Mouse (Mus musculus): Measurements from ENCODE around the gene Lin28b. TPM values are rescaled to one million over a fixed set of nuclear protein-coding genes. Genes with fewer than 3 reads are reported as not detected.

Lin28b gene
- total and polyA plus RNA-seq, 3 experiments: not detected

DNA sequence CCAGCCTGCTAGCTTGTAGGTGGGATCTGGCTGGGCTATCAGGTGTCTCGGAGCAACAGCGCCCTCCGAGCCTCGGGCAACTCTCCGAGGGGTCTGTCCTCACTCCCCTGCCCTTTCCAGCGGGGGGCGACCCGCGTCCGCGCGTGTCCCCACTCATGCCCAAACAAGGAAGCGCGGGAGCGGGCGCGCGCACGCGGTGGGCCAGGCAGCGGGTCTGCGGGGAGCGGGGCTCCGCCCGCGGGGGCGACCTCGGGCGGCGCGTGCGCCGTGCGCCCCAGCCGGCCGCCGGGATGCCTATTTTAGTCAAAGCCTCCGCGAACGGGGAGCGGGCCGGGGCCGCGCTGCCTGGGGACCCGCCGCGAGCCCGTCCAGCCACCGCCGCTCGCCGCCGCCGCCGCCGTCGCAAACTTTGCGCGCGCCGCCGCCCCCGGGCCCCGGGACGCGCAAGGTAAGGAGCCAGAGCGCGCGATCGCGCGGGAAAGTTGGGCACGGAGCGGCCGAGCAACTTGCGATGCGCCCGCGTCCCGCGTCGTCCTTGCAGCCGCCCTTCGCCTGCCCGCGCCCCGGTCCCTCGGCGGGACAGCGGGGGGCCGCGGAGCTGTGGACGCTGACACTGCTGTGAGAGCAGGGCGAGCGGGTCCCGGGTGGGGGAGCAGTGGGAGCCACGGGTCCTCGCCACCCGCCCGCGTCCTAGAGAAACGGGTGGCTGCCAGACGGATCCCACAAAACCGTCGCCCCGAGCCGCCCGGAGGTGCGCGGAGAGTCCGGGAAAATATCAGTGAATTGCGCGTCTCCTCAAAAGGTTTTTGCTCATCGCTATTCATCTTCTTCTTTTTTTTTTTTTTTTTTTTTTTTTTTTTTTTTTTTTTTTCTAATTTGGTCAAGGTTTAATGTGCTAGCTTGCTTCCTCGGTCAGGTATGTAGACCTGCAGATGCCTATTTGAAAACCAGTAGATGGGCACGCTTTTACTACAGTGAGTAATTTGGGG lies 150.5 kb downstream of the Lin28b start, which contains the start of gene Bves:
Bves (plus strand) TSS at position 339 of the 989 bp plus-strand sequence.
- H3K79me2 ChIP-seq (ENCODE audit: control insufficient read depth, insufficient read depth, low read length, poor library complexity): no peaks in the 10 kb centered on the region
- H3K4me3 ChIP-seq (ENCODE audit: control insufficient read depth in 1 of 2, insufficient read depth in 1 of 2, low read depth in 2 of 2, low read length in 2 of 2): no peak within 1 kb of the TSS
- H3K27me3 ChIP-seq (ENCODE audit: control insufficient read depth in 1 of 2, insufficient read depth in 2 of 2, low read length in 2 of 2): peaks cover 0 to 1% of the 10 kb centered on the region in 2 experiments; a peak in 1 of 4 replicates
- no peaks in the 10 kb centered on the region for H3K9me3 ChIP-seq (replicated peaks; ENCODE audit: insufficient read depth, low read length)
- no peaks in the 10 kb centered on the region for H3K36me3 ChIP-seq (ENCODE audit: control insufficient read depth in 1 of 2, insufficient read depth in 2 of 2, low read length in 2 of 2)
- no peak for TF ChIP-seq ZKSCAN1 (IDR thresholded peaks at IDR 0.05; ENCODE audit: low read depth, low read length)
- no peak for TF ChIP-seq MAZ (IDR thresholded peaks at IDR 0.05; ENCODE audit: low read depth, low read length)
- TF ChIP-seq ETS1 (IDR thresholded peaks at IDR 0.05; ENCODE audit: low read depth, low read length): no peak
- TF ChIP-seq TCF12 (IDR thresholded peaks at IDR 0.05; ENCODE audit: low read depth, low read length): no peak
- no peak for TF ChIP-seq RAD21 (IDR thresholded peaks at IDR 0.05; ENCODE audit: low read depth, low read length)
- TF ChIP-seq POLR2A (IDR thresholded peaks at IDR 0.05; ENCODE audit: control insufficient read depth in 1 of 2, insufficient read depth in 1 of 2, low read depth in 1 of 2, low read length in 2 of 2, poor library complexity in 1 of 2): no peak
- TF ChIP-seq JUND (IDR thresholded peaks at IDR 0.05; ENCODE audit: low read depth, low read length): no peak
- no peak for TF ChIP-seq SIN3A (IDR thresholded peaks at IDR 0.05; ENCODE audit: low read length)
- no peak for TF ChIP-seq MAFK (IDR thresholded peaks at IDR 0.05; ENCODE audit: borderline replicate concordance, low read depth, low read length)
- TF ChIP-seq ELF1 (IDR thresholded peaks at IDR 0.05; ENCODE audit: low read depth, low read length): no peak
- no peak for TF ChIP-seq NELFE (IDR thresholded peaks at IDR 0.05; ENCODE audit: low read depth, low read length)
- H3K27ac ChIP-seq (ENCODE audit: control insufficient read depth, low read depth, low read length): no peak within 1 kb of the TSS
- DNase-seq (ENCODE audit: low read depth, low spot score): no peak
- H3K4me1 ChIP-seq (ENCODE audit: control insufficient read depth in 1 of 2, insufficient read depth in 2 of 2, low read length in 2 of 2): no peaks in the 10 kb centered on the region
- no peak within 1 kb of the TSS for H3K9ac ChIP-seq (ENCODE audit: control insufficient read depth, low read depth, low read length, poor library complexity, severe bottlenecking)

DNA sequence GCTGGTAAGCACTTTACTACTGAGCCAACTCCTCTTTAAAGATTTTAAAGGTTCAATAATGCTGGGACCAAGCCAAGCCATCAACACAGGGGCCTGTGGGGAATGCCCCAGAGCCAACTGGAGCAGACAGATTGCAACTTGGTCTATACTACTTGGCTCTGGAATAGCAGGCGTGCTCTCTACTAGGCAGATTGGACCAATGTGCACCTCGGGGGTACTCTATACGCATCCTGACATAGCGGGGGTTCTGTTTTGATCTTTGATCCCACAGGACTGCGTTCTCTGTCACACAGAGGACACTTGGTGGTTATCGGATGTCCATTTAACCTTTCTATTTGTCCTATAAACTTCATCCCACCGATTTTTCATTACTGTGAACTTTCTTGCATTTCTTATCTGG lies 151.3 kb downstream of the Lin28b start:
- H3K79me2 ChIP-seq (ENCODE audit: control insufficient read depth, insufficient read depth, low read length, poor library complexity): no peaks in the 10 kb centered on the region
- no peak overlapping the region for H3K27ac ChIP-seq (ENCODE audit: control insufficient read depth, low read depth, low read length)
- no peaks in the 10 kb centered on the region for H3K9me3 ChIP-seq (replicated peaks; ENCODE audit: insufficient read depth, low read length)
- H3K9ac ChIP-seq (ENCODE audit: control insufficient read depth, low read depth, low read length, poor library complexity, severe bottlenecking): no peak overlapping the region
- no peak for TF ChIP-seq ZKSCAN1 (IDR thresholded peaks at IDR 0.05; ENCODE audit: low read depth, low read length)
- no peak for TF ChIP-seq EP300 (IDR thresholded peaks at IDR 0.05; ENCODE audit: low read depth in 1 of 2, low read length in 2 of 2)
- TF ChIP-seq ZMIZ1 (IDR thresholded peaks at IDR 0.05; ENCODE audit: low read depth, low read length): no peak
- no peak for TF ChIP-seq MEF2A (IDR thresholded peaks at IDR 0.05; ENCODE audit: extremely low read depth, insufficient replicate concordance, low read depth, low read length, poor library complexity, severe bottlenecking)
- TF ChIP-seq CHD1 (IDR thresholded peaks at IDR 0.05; ENCODE audit: low read depth, low read length): no peak
- TF ChIP-seq HCFC1 (IDR thresholded peaks at IDR 0.05; ENCODE audit: low read depth, low read length): no peak
- no peak for TF ChIP-seq MAX (IDR thresholded peaks at IDR 0.05; ENCODE audit: low read length)
- no peak for TF ChIP-seq RCOR1 (IDR thresholded peaks at IDR 0.05; ENCODE audit: low read depth, low read length)
- no peak for TF ChIP-seq GABPA (IDR thresholded peaks at IDR 0.05; ENCODE audit: low read depth, low read length)
- no peak for TF ChIP-seq MYC (IDR thresholded peaks at IDR 0.05; ENCODE audit: low read depth, low read length)
- no peak for TF ChIP-seq CHD2 (IDR thresholded peaks at IDR 0.05; ENCODE audit: low read length)
- no peak for TF ChIP-seq TAL1 (IDR thresholded peaks at IDR 0.05; ENCODE audit: low read length)
- no peak for TF ChIP-seq TBP (IDR thresholded peaks at IDR 0.05; ENCODE audit: low read depth, low read length)
- no peak for TF ChIP-seq ETS1 (IDR thresholded peaks at IDR 0.05; ENCODE audit: low read depth, low read length)
- no peak for TF ChIP-seq CTCF (IDR thresholded peaks at IDR 0.05 in 2 of 3, conservative IDR thresholded peaks at IDR 0.05 in 1 of 3; ENCODE audit: control insufficient read depth in 1 of 3, insufficient read depth in 1 of 3, low read depth in 2 of 3, low read length in 3 of 3, poor library complexity in 1 of 3, severe bottlenecking in 1 of 3)
- TF ChIP-seq ZNF384 (IDR thresholded peaks at IDR 0.05; ENCODE audit: low read depth, low read length): no peak
- TF ChIP-seq ELF1 (IDR thresholded peaks at IDR 0.05; ENCODE audit: low read depth, low read length): no peak
- no peak overlapping the region for H3K4me3 ChIP-seq (ENCODE audit: control insufficient read depth in 1 of 2, insufficient read depth in 1 of 2, low read depth in 2 of 2, low read length in 2 of 2)
- H3K36me3 ChIP-seq (ENCODE audit: control insufficient read depth in 1 of 2, insufficient read depth in 2 of 2, low read length in 2 of 2): no peaks in the 10 kb centered on the region
- H3K4me1 ChIP-seq (ENCODE audit: control insufficient read depth in 1 of 2, insufficient read depth in 2 of 2, low read length in 2 of 2): no peaks in the 10 kb centered on the region
- DNase-seq (ENCODE audit: low read depth, low spot score): no peak
- H3K27me3 ChIP-seq (ENCODE audit: control insufficient read depth in 1 of 2, insufficient read depth in 2 of 2, low read length in 2 of 2): peaks cover 0 to 1% of the 10 kb centered on the region in 2 experiments; a peak in 1 of 4 replicates
